Mouse (Mus musculus) mature B cell (primary cell): ENCODE results near the gene Prss3.
"Not testable (repeated sequence)": the region's sequence is repeated elsewhere in the genome, so short reads cannot be mapped to it uniquely, and the experiment has no call there.

Experiments
- in situ Hi-C: fragments of 300-500 bp; cut with MboI; formaldehyde crosslinking; loops from 2 replicates; pipeline ENCODE4 v1.14.3; 2019

Gene Prss3

GRCm38 (mm10) chr6:41377578-41377977 lies at the start of gene Prss3:
Gene Prss3, minus strand, starts transcription at chr6:41377678.
- in situ Hi-C loops: not testable (repeated sequence)

GRCm38 (mm10) chr6:41392056-41392455 lies 14.6 kb upstream of the Prss3 start, which contains the start of gene Gm5771:
Gene Gm5771, plus strand, starts transcription at chr6:41392356.
- in situ Hi-C loops: not testable (repeated sequence)

GRCm38 (mm10) chr6:41391640-41392039 lies 14.2 kb upstream of the Prss3 start:
- in situ Hi-C loops: not testable (repeated sequence)

GRCm38 (mm10) chr6:41386781-41387180 lies 9.3 kb upstream of the Prss3 start:
- in situ Hi-C loops: no loop called here

- in situ Hi-C loops: not testable (repeated sequence)
These were observed 3.7 kb downstream of the Prss3 start for GRCm38 (mm10) chr6:41373772-41374171.

GRCm38 (mm10) chr6:41353932-41354331 lies 23.5 kb downstream of the Prss3 start, which contains the start of gene Try10:
Gene Try10, plus strand, starts transcription at chr6:41354105.
- in situ Hi-C loops: no loop called here
